Mouse (Mus musculus) adipocyte (in vitro differentiated cells): ENCODE results near the gene Rita1.

Source experiments
- DNase-seq: peaks from one replicate; pipeline ENCODE4 v3.0.0-alpha.2; 2016; ENCODE audit warnings: low spot score

Gene Rita1

DNA sequence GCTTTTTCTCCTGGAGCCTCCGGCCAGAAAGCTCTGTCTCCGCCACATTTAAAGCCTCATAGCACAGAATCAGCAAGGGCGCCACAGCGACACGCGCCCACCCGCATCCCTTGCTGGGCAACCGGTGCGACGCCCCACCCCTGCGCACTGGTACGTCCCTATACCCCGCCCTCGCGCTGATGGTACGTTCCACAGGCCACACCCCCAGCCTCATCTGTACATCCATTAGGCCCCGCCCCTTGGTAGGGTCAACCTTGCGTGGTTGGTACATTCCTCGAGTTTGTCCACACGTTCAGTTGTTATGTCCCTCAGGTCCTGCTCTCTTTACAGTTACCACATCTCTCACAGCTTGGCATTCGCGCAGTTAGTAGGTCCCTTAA is at the start of gene Rita1, which contains the start of gene Ddx54:
Rita1 (minus strand) TSS at position 148 of the 380 bp plus-strand sequence.
Ddx54 (plus strand) TSS at position 298 of the 380 bp plus-strand sequence.
- no peak for DNase-seq

DNA sequence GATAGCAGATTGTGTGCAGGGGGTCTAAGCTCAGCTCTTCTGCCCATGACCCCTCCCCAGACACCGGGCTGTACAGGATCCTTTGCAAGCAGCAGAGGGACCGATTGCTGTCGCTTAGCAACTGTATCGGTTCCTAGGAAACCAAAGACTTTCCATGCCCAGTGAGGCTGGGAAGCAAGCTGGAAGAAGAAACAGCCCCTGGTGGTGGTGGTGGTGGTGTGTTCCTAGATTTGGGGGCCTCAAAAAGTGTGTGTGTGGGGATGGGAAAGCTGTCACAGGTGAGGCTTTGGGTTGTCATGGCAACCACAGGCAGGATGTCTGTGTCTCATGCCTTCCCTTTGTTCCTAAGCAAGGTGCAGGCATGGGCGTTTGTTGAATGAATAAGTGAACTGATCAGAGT is 48.4 kb upstream of the Rita1 start:
- DNase-seq: no peak

DNA sequence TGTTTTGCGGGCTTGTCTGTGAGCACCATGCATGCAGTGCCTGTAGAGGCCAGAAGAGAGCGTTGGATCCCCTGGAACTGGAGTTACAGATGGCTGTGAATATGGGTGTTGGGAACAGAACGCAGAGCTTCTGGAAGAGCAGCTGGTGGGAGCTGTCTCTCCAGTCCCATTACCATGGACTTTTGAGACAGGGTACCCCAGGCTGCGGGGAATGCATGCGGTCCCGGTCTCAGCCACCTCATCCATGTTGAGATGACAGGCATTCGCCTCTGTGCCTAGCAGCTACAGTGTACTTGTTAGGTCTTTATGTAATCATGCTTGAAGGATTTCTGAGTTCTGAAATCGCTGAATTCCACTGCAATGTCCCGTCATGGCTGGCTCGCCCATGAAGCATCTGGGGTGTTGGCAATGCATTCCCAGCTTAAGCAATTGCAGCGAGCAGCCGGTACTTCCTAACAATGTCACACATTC is 43.9 kb upstream of the Rita1 start:
- DNase-seq: no peak

DNA sequence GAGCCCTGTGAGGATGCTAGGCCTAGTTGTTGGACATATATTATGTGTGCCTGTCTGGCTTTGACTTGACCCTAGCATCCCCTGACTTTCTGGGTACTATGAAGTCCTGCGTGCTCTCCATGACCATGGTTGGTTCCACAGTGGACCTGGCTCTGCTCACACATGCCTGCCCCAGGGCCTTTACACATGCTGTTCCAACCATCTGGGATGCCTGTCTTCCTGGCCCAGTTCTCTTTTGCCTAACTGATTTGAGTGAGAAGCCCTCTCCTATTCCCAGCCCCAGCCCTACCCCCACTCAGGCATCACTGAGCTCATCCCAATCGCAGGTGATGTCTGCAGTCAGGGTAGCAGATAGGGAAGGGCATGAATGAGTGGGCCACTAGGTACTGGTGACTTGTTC is 41.5 kb upstream of the Rita1 start:
- no peak for DNase-seq

DNA sequence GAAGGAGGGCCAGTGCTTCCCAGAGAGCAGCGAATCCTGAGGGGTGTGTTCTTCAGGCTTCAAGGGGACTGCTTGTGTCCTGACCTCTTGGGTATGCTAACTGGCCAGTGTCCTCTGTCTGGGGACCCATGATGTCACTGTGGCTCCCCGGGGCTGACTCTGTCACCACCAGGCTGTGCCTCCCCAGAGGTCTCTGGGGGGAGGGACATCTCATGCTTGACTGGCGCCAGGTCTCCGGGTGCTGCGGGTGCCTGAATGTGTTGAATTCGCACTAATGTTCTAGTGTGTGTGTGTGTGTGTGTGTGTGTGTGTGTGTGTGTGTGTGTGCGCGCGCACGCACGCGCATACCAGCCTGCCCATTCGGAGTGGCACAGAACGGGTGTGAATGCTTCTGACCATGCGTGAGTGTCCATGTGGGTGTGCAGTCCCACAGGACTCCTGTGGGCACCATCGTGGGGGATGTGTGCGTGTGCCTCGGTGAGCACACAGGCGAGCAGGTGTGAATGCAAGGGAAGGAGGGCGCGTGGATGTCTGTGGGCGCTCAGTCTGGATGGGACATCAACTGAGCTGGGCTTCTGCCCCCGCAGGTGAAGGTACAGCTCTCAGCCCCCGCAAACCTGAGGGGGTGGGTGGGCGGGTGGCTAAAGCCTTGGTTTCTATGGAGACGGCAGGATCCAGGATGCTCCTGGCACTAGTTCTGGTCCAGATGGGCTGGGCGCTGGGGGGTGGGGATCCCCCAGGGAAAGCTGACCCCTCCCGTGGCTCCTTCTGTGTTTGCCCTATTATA is 40.7 kb upstream of the Rita1 start:
- no peak for DNase-seq

DNA sequence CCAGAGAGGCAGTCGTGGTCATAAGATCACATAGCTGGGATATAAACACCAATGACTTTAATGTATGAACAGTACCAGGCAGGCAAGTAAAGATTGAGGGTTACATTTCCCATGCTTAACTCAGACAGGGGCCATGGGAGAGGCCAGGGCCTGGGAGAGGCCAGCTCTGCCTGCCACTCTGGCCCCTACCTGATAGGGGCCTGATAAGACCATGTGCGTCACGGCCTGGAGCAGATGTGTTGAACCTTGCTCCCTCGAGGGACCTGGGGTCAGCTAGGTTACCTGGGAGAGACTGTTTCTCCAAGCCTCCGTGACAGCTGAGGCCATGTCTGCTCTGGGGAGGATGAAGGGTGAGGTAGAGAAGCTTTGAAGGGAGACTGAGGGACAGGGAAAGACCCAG is 38.8 kb upstream of the Rita1 start:
- no peak for DNase-seq

DNA sequence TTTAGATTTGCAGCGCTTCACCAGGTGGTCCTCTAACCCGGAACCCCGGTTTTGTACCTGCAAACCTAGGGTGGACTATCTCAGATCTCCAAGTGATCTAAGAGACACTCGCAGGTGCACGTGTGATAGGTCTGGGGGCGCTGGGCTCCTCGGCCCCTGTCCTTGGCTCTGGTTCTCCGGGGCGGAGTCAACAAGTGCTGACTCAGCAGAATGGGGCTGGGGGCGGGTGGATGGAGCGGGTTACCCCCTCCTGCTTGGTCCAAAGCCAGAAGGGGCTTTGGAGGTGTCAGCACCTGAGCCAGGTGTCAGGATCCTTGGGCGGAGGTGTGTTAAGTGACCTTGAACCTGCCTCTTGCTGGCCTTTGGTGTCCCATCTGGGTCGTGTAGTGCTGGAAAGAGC is 37.5 kb upstream of the Rita1 start:
- DNase-seq: no peak

DNA sequence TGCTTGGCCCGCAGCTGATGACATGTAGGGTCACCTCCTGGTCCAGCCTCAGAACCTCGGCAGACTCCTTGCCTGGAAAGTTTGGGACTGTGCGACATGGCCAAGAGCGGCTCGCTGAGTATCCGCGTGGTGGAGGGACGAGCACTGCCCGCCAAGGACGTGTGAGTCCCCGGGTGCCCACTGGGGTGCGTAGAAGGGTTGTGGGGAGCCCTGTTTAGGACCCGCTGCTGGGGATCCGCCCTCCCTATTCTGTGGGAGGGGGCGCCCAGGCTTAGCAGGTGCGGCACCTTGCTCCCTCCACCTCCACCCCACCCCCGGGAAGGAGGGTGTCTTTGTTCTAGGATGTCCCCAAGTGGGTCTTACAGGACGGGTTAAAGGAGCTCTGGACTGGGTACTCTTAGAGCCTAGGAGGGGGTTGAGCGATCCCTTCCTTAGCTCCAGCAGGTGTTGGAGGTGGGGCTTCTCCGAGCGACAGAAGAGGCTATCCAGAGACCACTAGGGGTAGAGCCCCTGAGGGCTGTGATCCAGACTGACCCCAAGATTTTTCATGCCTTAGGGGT is 37.1 kb upstream of the Rita1 start:
- DNase-seq: no peak

DNA sequence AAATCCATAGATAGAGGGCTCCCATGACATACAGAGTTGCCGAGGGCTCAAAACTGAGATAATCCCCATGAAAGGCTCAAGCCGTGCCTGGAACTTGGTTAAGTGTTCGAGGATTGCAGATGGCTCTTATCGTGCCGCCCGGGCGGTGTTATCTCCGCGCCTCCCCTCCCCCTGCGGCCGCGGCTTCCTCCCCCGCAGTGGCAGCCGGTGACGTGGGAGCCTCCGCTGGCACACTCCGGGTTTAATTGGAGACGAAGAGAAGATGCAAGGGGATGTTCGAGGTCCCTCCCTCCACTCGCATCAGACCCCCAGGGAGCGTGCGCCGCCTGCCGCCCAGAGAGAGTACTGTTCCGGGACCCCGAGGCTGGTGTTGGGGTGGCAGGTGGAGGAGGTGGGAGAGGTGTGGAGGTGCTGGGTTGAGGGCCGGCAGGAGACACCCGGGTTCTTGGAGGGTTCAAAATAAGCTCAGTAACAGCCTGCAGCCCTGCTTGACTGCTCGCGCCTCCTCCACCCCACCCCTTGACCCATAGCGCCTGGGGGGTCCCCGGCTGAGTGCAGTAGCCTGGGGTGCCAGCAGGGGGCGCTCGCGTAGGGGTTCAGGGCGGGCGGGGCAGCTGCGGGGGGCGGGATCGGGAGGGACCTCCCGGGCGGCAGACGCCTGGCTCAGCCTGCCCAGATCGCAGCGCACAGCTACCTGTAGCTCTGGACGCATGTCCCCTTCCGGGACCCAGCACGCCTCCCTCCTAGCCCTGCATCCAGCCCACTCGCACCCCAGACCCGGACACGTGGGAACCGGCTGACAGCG is 36.4 kb upstream of the Rita1 start, which contains the start of gene Rasal1:
Rasal1 (plus strand) TSS at position 244 of the 805 bp plus-strand sequence.
- DNase-seq: no peak

DNA sequence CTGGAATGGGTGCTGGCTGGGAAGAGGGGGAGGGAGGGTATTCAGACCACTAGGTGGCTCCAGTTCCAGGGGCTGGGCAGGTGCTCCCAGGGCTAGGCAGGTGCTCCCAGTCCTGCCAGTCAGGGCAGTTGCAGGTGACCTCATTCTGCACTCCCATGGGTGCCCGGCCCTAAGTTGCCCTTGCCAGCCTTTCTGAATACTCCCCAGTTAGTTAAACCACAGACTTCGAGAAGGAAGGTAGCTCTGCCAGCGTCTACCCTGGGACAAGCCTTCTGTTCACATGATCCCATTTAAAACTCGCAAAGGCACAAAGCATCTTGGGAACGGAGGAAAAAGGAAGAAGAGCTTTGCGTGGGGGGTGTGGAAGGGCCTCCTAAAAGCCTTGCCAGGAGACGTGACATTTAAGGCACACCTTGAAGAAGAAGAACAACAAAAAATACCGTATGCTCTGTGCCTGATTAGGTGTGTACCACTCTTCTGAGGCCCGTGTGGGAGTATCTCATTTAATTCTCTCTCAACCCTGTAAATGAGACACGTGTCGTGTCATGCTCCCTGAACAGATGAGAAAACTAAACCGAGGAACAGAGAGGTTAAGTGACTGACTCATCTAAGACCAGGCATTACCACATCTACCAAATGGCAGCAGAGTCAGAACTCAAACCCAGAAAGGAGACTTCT is 35.6 kb upstream of the Rita1 start:
- DNase-seq: no peak

DNA sequence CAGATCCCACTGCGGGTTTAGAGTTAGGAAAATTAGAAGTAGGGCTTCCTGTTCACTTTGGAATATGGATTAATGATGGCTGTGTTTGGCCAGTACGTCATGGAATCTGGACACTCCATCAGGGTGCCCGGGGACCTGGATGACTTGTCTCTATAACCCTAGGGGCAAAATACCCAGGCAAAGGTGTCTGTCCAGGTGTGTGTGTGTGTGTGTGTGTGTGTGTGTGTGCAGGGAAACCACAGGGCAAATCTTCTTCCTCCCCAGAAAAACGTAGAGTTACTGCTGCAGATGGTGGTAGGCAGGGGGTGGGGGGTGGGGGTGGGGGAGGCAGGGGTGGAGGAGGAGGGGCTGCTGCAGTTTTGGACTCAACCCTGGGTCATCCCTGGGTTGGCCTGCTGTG is 35.0 kb upstream of the Rita1 start:
- DNase-seq: no peak

DNA sequence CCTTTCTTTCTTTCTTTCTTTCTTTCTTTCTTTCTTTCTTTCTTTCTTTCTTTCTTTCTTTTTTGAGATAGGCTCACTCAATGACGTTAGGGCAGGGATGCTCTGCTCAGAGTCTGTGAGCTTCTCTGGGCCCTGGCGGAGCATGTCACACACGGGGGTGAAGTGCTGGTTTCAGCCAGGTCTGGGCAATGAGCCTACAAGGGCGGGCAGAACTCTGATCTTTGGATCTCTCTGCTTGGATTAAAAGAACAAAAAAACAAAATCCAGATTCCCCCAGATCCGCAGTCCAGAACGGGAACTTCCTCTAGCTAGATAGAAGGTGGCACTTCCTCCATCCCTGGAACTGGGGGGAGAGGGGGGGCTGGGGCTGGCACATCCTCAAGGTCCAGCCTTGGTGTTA is 33.5 kb upstream of the Rita1 start:
- DNase-seq: peak; percentile 27

DNA sequence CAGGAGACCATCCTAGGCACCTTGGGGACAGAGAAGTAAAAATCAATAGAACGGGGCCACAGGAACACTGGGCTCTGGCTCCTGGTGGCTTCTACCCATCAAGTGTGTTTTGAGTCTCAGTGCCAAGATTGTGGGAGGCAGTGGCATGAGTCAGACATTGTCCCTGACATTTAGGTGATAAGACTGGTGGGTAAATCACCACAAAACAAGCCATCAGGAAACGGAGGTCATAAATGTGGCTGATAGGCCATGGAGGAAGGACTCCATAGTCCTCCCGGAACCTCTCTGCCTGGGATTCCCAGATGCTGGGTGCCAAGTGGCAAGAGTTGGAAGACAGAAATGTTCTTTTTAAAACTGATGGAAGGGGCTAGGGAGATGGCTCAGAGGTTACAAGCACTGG is 31.8 kb upstream of the Rita1 start:
- DNase-seq: no peak

DNA sequence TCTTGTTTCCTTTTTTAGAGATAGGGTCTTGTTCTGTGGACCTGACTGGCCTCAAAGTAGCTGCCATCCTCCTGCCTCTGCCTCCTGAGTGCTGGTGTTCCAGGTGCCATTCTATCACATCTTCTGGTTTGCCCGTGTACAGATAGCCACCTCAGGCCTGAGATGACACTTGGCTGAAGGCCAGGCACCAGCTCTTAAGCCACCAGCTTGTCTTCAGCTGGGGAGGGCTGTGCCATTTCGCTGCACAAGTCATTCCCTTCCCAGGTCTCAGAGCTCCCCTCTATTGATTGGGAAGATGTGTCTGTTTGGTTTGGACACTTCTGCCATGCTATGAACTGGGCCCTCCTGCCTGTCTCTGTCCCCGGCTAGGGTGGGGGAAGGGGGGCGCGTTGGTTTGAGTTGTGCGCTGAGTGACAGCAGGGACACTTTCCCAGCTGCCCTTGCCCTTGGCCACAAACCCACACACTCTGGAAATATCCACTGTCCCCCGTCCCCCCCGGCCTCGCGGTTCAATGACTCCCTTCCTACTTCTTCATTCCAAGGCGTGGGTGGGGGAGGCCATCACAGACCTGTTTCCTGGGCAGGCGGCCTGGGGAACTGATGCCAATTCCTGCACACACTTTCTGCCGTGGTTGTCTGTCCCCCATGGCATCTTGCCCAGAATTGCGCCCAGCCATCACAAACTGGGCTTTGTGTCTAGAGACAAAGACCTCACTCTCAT is 31.1 kb upstream of the Rita1 start:
- DNase-seq: no peak

DNA sequence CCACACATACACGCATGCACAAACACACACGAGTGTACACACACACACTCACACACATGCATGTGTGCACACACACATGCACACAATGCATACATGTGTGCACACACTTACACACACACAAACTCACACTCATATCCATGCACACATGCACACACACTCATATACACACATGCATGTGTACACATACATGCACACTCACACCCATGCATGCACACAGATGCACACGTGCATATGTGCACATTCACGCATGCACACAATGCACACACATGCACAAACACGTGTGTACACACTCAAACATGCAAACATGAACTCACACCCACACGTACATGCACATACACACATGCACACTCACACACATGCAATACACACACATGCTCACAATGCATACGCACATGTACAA is 27.7 kb upstream of the Rita1 start:
- DNase-seq: no peak

DNA sequence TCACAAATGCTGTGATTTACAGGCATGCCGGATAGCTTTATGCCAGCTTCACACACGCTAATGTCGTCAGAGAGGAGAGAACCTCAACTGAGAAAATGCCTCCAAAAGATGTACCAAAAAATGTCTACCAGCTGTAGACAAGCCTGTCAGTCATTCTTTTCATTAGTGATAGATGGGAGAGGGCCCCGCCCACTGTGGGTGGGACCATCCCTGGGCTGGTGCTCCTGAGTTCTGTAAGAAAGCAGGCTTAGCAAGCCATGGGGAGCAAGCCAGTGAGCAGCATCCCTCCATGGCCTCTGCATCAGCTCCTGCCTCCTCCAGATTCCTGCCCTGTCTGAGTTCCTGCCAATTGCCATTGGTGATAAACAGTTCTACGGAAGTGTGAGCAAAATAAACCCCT is 23.2 kb upstream of the Rita1 start:
- DNase-seq: no peak

DNA sequence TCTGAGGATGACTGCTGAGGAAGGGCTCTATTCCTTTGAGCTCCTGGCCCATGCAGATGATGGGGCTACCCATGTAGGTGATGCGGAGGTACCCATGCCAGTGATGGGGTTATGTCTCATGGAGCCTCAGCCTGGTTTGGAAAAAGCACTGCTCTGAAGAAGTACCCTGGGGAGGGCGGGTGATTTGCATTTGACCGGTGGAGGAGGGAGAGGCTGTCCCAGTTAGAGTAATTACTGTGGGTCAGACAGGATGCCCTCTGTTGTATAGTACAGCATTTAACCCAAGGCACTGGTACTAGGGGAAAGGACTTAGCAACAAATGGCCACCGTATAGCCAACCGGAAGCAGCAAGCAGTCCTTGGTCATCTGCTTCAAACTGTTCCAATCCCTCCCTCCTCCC is 22.5 kb upstream of the Rita1 start:
- DNase-seq: no peak

DNA sequence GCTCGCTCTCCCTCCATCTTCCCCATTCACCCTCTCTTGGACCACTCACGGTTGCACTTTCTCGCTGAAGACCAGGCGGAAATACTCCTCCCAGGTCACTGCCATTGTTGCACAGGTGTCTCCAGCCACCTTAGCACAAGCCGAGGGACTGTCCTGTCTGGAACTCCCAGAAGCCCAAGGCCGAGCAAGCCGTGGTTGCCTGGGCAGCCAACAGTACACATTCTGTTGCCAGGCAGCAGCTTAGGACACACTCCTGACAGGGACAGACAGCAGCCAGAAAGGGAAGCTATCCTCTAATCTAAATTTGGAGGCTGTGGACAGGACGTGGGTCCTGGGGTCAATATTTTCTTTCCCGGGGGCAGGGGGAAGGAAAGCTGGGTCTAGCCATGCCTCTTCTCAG is 21.7 kb upstream of the Rita1 start, which contains the start of gene Cfap73:
Cfap73 (minus strand) TSS at position 105 of the 400 bp plus-strand sequence.
- no peak for DNase-seq

DNA sequence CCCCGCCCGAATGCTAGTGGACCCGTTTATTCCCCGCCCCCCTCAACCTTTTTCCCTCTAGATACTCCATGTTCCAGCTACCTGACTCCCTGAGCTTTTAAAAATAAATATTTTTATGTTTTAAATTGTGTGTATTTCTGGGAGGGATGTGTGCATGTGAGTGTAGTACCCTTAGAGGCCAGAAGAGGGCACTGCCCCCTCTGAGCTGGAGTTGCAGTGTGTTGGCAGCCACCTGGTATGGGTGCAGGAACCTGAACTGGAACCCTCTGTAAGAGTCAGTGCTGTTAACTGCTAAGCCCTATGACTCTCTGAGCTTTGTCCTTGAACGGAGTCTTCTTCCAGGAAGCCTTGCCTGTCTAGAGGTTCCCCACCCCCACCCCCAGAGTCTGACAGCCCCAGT is 19.5 kb upstream of the Rita1 start:
- DNase-seq: no peak

DNA sequence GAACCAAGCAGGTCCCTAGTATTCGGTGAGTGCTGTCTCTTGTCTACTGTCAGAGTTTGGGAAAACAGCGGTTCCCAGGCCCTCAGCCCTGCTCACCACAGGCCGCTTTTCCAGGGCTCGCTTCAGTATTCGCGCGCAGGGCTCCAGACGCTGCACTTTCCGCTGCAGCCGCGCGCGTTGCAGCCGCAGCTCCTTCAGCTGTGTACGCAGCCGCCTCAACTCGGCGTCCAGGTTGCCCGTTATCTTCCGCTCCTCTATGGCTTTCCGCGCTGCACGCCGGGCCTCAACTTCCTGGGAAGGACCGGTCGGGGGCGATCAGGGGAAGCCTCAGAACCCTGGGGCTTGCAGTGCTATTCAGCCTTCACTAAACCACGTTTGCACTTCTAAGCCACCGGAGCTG is 18.7 kb upstream of the Rita1 start:
- no peak for DNase-seq

DNA sequence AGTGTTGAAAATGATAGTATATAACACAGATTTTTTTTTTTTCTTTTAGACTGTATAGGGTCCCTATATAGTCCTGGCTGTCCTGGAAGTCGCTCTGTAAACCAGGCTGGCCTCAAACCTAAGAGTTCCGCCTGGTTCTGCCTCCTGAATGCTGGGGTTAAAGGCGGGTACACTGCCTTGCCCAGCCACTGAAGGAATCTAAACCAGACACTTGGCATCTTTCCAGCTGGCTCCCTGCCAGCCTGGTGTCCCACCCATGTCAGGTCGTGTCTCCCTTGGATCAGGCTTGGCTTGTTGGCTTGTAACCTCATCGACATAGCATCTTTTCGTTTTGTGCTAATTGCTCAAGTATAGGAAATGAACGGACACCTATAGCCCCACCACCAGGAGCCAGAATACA is 16.2 kb upstream of the Rita1 start:
- peak; percentile 27 for DNase-seq
